Mouse (Mus musculus) retina, postnatal 7 days (tissue): ENCODE data around the gene Syngap1.

Source experiments
- DNase-seq: peaks from one replicate; pipeline ENCODE4 v3.0.0-alpha.2; 2012; ENCODE audit warnings: low read depth, low spot score

The Syngap1 gene

GRCm38 (mm10) chr17:26936921-26937695, 3.9 kb upstream of the Syngap1 start:
- no peak for DNase-seq

- no peak for DNase-seq
Observed at GRCm38 (mm10) chr17:26937883-26938695, 3.0 kb upstream of the Syngap1 start.

- DNase-seq: no peak
Observed at GRCm38 (mm10) chr17:26938731-26939130, 2.3 kb upstream of the Syngap1 start.

GRCm38 (mm10) chr17:26939178-26939972, 1.7 kb upstream of the Syngap1 start, which contains the start of gene Cuta:
Gene Cuta (minus strand): TSS chr17:26939569.
- DNase-seq: peak; percentile 100

- no peak for DNase-seq
Observed at GRCm38 (mm10) chr17:26939973-26940300, 1.1 kb upstream of the Syngap1 start.

GRCm38 (mm10) chr17:26941841-26942570, 953 bp downstream of the Syngap1 start:
- no peak for DNase-seq

- DNase-seq: no peak
Observed at GRCm38 (mm10) chr17:26945824-26946495, 4.9 kb downstream of the Syngap1 start.

- no peak for DNase-seq
Observed at GRCm38 (mm10) chr17:26946567-26946966, 5.5 kb downstream of the Syngap1 start.

GRCm38 (mm10) chr17:26947231-26948100, 6.4 kb downstream of the Syngap1 start:
- no peak for DNase-seq

- no peak for DNase-seq
Observed at GRCm38 (mm10) chr17:26948316-26949050, 7.4 kb downstream of the Syngap1 start.

GRCm38 (mm10) chr17:26949051-26949577, 8.1 kb downstream of the Syngap1 start:
- no peak for DNase-seq

GRCm38 (mm10) chr17:26949866-26950265, 8.8 kb downstream of the Syngap1 start:
- DNase-seq: no peak

- no peak for DNase-seq
Observed at GRCm38 (mm10) chr17:26950560-26951288, 9.7 kb downstream of the Syngap1 start.

- no peak for DNase-seq
Observed at GRCm38 (mm10) chr17:26951406-26951805, 10.4 kb downstream of the Syngap1 start.

GRCm38 (mm10) chr17:26951952-26952877, 11.2 kb downstream of the Syngap1 start:
- DNase-seq: no peak

GRCm38 (mm10) chr17:26953201-26953600, 12.1 kb downstream of the Syngap1 start:
- DNase-seq: no peak

- DNase-seq: no peak
Observed at GRCm38 (mm10) chr17:26953726-26954125, 12.7 kb downstream of the Syngap1 start.
